Mouse (Mus musculus) ovary, postnatal 14 days (tissue): ENCODE results near the gene Rit1.
"Not testable (repeated sequence)": the region's sequence is repeated elsewhere in the genome, so short reads cannot be mapped to it uniquely, and the experiment has no call there.

Experiments used
- DNase-seq: peaks from one replicate; pipeline ENCODE4 v3.0.0; 2022; ENCODE audit warnings: low spot score

Gene Rit1

GRCm38 (mm10) chr3:88716399-88717197, at the start of gene Rit1:
Rit1 (plus strand) TSS chr3:88716838.
- peak; percentile 70 for DNase-seq

DNA sequence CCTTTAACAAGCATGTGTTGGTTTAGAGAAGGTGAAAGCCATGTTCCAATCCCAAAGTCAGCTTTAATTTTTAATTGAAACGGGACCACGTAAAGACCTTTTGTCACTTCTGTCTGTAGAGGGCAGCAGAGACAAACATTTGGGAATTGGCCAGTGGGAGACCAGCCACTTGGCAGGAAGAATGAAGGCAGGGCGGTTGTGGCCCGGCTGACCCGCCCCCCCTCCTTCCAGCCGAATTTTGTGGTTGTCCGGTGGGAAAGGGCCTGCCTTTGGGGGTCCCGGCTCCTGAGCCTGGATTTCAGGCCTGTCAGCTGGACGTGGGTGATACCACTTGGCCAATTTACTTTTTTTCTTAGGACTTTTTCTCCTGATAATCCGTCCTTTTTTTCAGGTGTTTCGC, 39.2 kb upstream of the Rit1 start:
- DNase-seq = peak; percentile 74

DNA sequence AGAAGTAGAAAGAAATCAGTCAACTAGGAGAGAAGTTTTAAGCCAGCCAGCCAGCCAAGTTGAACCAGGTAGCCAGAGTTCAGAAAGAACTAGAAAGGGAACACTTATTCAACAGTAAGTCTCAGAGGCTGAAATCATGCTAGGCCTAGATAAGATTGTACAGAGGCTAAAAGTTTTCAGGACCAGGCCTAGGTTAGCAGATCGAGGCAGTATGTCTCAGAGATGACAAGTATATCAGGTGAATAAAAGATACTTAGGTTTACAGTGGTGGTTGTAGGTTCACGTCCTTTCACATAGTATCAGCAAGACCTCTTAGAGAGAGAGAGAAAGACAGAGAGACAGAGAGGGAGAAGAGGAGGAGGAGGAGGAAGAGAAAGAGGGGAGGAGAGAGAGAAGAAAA, 32.8 kb upstream of the Rit1 start:
- no peak for DNase-seq

DNA sequence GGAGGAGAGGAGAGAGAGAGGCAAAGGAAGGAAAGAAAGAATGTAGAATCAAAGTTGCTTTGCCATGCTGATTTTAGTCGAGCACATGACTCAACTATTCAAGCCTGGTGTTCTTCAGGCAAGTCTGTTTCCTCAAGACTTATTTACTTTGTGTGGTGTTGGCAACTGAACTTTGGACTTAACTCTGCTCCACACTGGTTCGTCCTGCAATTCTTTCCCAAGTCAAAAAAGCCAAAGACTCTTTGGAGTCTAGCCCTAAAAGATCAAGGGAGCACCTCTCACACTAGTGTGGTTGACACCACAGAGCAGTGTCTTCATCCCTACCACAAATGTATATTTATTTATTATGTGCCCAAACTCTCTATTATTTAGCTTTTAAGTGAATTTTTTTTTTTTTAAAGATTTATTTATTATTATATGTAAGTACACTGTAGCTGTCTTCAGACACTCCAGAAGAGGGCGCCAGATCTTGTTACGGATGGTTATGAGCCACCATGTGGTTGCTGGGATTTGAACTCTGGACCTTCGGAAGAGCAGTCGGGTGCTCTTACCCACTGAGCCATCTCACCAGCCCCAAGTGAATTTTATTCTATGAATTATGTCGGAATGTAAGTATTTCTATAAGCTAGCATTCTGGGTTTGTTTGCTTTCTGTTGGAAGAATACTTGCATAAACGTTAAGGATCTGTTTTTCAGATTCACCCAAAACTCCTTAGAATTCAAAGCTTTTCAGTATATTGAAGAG, 32.2 kb upstream of the Rit1 start:
- no peak for DNase-seq

- DNase-seq = peak; percentile 94
Measured at GRCm38 (mm10) chr3:88684980-88685941, 31.4 kb upstream of the Rit1 start, which contains the start of gene Khdc4. Khdc4 (plus strand) TSS chr3:88685803.

DNA sequence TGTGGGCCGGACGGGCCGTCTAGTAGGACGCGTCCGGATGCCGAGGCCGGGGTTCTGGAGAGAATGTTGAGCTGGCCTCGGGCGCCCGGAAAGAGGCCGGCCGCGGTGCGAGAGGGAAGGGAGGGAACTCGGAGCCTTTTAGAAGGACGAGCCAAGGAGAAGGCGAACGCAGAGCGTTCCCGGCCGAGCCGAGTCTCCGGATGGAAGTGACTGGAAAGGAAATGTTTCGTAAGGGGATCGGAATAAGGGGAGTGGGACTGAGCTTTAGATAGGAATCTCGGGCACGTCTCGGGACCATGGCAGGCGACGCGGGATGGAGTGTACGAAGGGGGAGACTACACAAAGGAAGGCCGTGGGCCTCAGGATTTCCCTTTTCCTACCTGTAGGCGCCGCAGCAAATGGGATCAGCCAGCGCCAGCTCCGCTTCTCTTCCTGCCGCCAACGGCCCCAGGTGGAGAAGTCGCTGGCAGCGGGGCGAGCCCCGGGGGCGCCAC, 30.6 kb upstream of the Rit1 start:
- no peak for DNase-seq

- no peak for DNase-seq
Measured at GRCm38 (mm10) chr3:88686734-88687611, 29.7 kb upstream of the Rit1 start.

DNA sequence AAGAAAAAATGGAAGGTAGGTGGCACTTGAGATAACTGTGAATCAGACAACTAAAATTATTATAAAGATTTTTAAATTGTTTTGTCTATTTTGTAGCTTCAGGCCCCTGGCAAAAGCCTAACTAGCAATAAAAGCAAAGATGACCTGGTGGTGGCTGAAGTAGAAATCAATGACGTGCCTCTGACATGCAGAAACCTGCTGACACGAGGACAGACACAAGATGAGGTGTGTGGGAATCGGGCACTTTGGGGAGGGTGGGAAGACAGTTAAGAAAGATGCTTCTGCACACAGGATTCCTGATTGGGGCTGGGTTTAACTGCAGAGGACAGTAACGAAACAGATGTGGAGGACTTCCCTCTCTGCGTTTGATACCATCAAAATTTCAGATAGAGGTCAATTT, 27.6 kb upstream of the Rit1 start:
- DNase-seq = no peak

- DNase-seq = no peak
Measured at GRCm38 (mm10) chr3:88695545-88695944, 21.1 kb upstream of the Rit1 start.

- DNase-seq = no peak
Measured at GRCm38 (mm10) chr3:88698051-88698450, 18.6 kb upstream of the Rit1 start.

DNA sequence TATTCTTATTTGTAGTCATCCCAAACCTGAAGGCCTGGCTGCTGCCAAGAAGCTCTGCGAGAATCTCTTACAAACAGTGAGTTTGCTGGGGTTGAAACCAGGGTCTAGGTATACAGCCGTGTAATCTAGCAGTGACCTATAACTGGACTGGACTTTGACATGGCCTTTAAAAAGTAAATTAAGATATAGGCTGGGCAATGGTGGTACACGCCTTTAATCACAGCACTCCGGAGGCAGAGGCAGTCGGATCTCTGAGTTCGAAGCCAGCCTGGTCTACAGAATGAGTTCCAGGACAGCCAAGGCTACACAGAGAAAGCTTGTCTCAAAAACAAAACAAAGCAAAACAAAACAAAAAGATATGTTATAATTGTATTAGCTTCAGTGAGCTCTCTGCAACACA, 17.8 kb upstream of the Rit1 start:
- DNase-seq = no peak

DNA sequence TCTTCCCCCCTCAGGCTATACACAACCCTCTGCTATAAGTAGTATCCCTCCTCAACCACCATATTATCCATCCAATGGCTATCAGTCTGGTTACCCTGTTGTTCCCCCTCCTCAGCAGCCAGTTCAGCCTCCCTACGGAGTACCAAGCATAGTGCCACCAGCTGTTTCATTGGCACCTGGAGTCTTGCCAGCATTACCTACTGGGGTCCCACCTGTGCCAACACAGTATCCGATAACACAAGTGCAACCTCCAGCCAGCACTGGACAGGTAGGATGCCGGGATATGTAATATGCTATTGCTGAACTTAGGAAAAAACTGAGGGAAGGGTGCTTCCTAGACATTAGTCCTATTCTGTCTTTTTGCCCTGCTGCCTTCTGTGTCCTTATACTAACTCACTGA, 16.4 kb upstream of the Rit1 start:
- no peak for DNase-seq

- no peak for DNase-seq
Measured at GRCm38 (mm10) chr3:88701222-88701621, 15.4 kb upstream of the Rit1 start.

DNA sequence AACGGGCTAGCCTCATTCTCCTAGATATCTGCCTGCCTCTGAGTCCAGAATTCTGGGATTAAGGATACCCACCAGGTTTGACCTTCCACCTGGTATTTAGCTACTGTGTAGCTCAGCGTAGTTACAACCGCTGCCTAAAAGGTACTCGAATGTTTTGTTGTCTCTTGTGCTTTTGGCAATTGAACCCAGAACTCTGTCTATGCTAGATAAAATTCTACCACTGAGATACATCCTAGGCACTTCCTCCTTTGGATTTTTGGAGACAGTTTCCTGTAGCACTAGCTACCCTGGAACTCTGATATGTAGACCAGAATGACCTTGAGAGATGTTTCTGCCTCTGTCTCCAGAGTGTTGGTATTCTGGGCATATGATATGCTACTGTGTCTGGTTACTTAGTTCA, 2.9 kb upstream of the Rit1 start:
- no peak for DNase-seq

GRCm38 (mm10) chr3:88714725-88715124, 1.9 kb upstream of the Rit1 start:
- DNase-seq = no peak

GRCm38 (mm10) chr3:88715716-88716115, 922 bp upstream of the Rit1 start:
- not testable (repeated sequence) for DNase-seq

DNA sequence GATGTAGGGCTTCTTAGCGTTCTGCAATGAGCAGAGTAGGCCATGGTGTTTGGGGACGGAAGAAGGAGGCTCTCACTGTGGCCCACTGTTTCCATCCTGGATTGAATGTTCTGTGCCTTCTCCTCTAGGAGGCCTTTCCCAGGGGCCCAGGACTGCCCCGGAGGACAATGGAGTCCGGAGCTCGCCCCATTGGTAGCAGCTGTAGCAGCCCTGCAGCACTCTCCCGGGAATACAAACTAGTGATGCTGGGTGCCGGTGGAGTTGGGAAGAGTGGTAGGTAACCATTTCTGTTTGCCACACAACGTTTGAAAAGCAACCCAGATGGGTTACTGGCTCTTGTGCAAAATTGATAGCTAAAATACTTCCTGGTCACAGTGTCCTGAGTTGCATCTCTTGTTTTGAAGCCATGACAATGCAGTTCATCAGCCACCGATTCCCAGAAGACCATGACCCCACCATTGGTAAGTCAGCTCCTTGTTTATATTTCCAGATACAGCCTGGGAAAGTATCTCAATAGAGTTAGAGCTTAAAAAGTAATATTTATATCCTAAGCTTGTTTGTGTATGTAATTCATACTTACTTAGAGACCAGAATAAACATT, 660 bp downstream of the Rit1 start:
- DNase-seq = peak; percentile 21

GRCm38 (mm10) chr3:88717831-88718230, 1.2 kb downstream of the Rit1 start:
- DNase-seq = no peak

DNA sequence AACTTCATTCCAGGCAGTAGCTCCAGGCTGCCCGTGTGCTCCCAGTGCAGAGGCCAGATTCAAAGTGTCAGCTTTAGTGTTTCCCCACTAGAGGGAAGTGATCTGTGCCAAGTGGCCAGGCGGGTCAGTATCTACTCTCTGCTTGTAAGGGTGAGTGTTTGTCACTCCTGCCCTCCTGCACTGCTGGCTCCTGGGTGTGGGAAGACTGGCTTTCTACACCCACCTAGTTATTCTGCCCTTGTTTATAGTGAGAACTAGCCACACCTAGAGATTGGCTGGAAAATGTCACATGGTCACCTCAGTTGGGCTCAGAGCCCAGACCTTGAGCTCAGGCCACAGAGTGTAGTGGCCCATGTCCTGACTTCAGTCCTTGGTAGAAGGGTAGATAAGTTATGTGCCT, 2.5 kb downstream of the Rit1 start:
- DNase-seq = peak; percentile 17

DNA sequence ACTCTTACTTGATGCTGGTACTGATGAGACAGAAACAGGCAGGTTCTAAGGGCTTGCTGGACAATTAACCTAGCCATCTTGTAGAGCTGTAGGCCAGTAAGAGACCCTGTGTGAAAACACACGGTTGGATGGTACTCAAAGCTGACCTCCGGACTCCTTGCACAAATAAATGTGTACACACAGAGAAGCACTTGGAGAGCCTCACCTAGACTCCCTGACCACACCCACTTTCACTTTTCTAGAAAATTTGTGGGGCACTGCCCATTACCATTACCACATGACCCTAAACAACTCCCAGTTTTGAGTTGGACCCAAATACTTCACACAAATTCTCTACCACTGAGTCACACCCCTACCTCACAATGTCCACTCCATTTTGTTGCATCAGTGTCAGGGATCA, 19.9 kb downstream of the Rit1 start:
- DNase-seq = no peak

GRCm38 (mm10) chr3:88738641-88739040, 22.0 kb downstream of the Rit1 start:
- peak; percentile 42 for DNase-seq
